Mouse (Mus musculus) heart, embryonic 14.5 days (tissue): ENCODE data around the gene Nt5c3. TPM values are rescaled to one million over a fixed set of nuclear protein-coding genes. Genes with fewer than 3 reads are reported as not detected.
A peak's percentile ranks its signal among the peaks of the same experiment; 100 is the strongest.

ENCODE experiments used
- ATAC-seq: fragments of 200-750 bp; cut with Nextera tagmentation; 2 replicates; pipeline ENCODE4 v1.8.0; 2017; ENCODE audit warnings: low read depth, moderate TSS enrichment; ENCODE audit not compliant: insufficient number of reproducible peaks, insufficient read depth, low FRiP score
- H3K27ac ChIP-seq, 2 experiments: fragments of 200-500 bp in 1 of 2; fragments of 300-500 bp in 1 of 2; sonication (generic) in 1 of 2; replicated peaks in 1 of 2; 2 replicates each; pipeline ENCODE4 v1.5.1; 2012 to 2014; ENCODE audit warnings: low read depth in 2 of 2, low read length in 2 of 2, control low read depth in 1 of 2, mild to moderate bottlenecking in 1 of 2, mixed read lengths in 1 of 2; ENCODE audit not compliant: control insufficient read depth in 1 of 2, insufficient read depth in 1 of 2
- H3K27me3 ChIP-seq: fragments of 300-500 bp; sonication (generic); 2 replicates; pipeline ENCODE4 v1.6.1; 2014; ENCODE audit warnings: mild to moderate bottlenecking, low read length, control low read depth; ENCODE audit not compliant: control insufficient read depth, insufficient read depth
- H3K36me3 ChIP-seq: fragments of 300-500 bp; sonication (generic); 2 replicates; pipeline ENCODE4 v1.6.1; 2014; ENCODE audit warnings: mild to moderate bottlenecking, control low read depth, low read length, mixed read lengths; ENCODE audit not compliant: control insufficient read depth, insufficient read depth
- H3K4me1 ChIP-seq, 2 experiments: fragments of 200-500 bp in 1 of 2; fragments of 300-500 bp in 1 of 2; sonication (generic) in 1 of 2; 2 replicates each; pipeline ENCODE4 v1.6.1; 2012 to 2014; ENCODE audit warnings: low read length in 2 of 2, control low read depth in 1 of 2, mixed read lengths in 1 of 2; ENCODE audit not compliant: control insufficient read depth in 2 of 2, insufficient read depth in 2 of 2
- H3K4me2 ChIP-seq: fragments of 300-500 bp; sonication (generic); 2 replicates; pipeline ENCODE4 v1.6.1; 2014; ENCODE audit warnings: mild to moderate bottlenecking, low read length
- H3K4me3 ChIP-seq, 2 experiments: fragments of 200-500 bp in 1 of 2; fragments of 300-500 bp in 1 of 2; sonication (generic) in 1 of 2; 2 replicates each; pipeline ENCODE4 v1.5.1; 2012 to 2014; ENCODE audit warnings: low read length in 2 of 2, mild to moderate bottlenecking in 2 of 2, control low read depth in 1 of 2, low read depth in 1 of 2, moderate library complexity in 1 of 2; ENCODE audit not compliant: control insufficient read depth in 1 of 2, insufficient read depth in 1 of 2
- H3K9ac ChIP-seq: fragments of 300-500 bp; sonication (generic); 2 replicates; pipeline ENCODE4 v1.6.1; 2014; ENCODE audit warnings: mild to moderate bottlenecking, low read length
- H3K9me3 ChIP-seq: fragments of 300-500 bp; sonication (generic); 2 replicates; pipeline ENCODE4 v1.6.1; 2016; ENCODE audit warnings: low read length, control low read depth; ENCODE audit not compliant: control insufficient read depth
- WGBS: fragments of 180-500 bp; shearing (Covaris S2); extraction: QIAGEN DNeasy Blood & Tissue Kit; methylation state at CpG from one replicate; pipeline ENCODE4 v1.1.7; 2014; 5-methylcytosine and 5-hydroxymethylcytosine counted together
- polyA plus RNA-seq: library from polyadenylated mRNA; unstranded; fragments of >200 nt; fragmentation: Nextera tagmentation; extraction: Ambion mirVana; gene quantifications from 2 replicates; pipeline ENCODE4 v1.2.1, GENCODE M21; 2014

The Nt5c3 gene
- polyA plus RNA-seq, 1 experiment from 2014 or later: 74.8 TPM

DNA sequence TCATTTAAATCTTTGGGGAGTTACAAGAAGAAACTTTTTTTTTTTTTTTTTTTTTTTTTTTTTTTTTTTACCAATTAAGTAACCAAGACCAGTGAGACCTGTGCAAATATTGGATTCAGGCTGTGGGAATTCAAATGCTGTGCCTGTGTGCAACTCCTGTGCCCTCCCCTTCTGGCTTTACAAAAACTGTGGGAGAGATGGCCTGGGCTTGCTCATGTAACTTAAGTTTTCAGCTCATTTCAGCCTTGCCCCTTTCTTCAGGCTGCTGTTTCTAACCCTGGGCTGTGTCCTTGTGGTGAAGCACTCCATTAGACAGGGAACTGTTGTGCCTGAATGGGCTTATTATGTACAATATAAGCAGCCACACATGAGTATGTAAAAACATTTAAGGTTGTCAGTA lies 90.9 kb downstream of the Nt5c3 start:
- ATAC-seq: no peak
- peaks cover 29% of the 10 kb centered on the region for H3K36me3 ChIP-seq
- peaks cover 0 to 3% of the 10 kb centered on the region in 2 experiments; a peak in 2 of 4 replicates for H3K4me1 ChIP-seq
- H3K27me3 ChIP-seq: no peaks in the 10 kb centered on the region
- H3K9me3 ChIP-seq: no peaks in the 10 kb centered on the region
- H3K4me2 ChIP-seq: peak overlapping the region; percentile 85
- peak overlapping the region in 1 of 2 experiments; percentile 77; a peak in 2 of 4 replicates for H3K4me3 ChIP-seq
- peak overlapping the region; percentile 91 for H3K9ac ChIP-seq
- H3K27ac ChIP-seq: no peak overlapping the region

- Histone ChIP-seq H3K27me3 (no peaks in the 10 kb centered on the region), H3K9ac (peak overlapping the region; percentile 91), H3K9me3 (no peaks in the 10 kb centered on the region), H3K4me1 (peaks cover 0 to 3% of the 10 kb centered on the region in 2 experiments; a peak in 2 of 4 replicates), H3K4me3 (peak overlapping the region; percentile 77 to 97), H3K36me3 (peaks cover 24% of the 10 kb centered on the region), H3K27ac (peak overlapping the region; percentile 84 to 88), H3K4me2 (peak overlapping the region; percentile 85)
- ATAC-seq: peak; percentile 14; the same call in 1 of the 2 replicates
- under 1% methylated on average over 15 of the region's 15 CpGs for WGBS
These were observed 91.3 kb downstream of the Nt5c3 start for GRCm38 (mm10) chr6:56832407-56832796.

Other genes starting within 250 kb of the Nt5c3 start
- 79.1 and 80.1 TPM in 2 replicates for gene Lsm5, start 219.2 kb downstream of the Nt5c3 start, polyA plus RNA-seq
- gene Avl9, start 209.0 kb downstream of the Nt5c3 start, polyA plus RNA-seq: 10.9 and 11.2 TPM in 2 replicates
- 35.1 and 36.3 TPM in 2 replicates for gene Kbtbd2, start 126.1 kb downstream of the Nt5c3 start, polyA plus RNA-seq
- gene Fkbp9, start 91.9 kb downstream of the Nt5c3 start, polyA plus RNA-seq: 147 and 148 TPM in 2 replicates
- gene Vmn1r4, start 83 bp upstream of the Nt5c3 start, polyA plus RNA-seq: 0.09 and 0.19 TPM in 2 replicates
- not detected in 2 replicates for gene Vmn1r5, start 46.3 kb upstream of the Nt5c3 start, polyA plus RNA-seq
- gene Vmn1r6, start 73.3 kb upstream of the Nt5c3 start, polyA plus RNA-seq: not detected in 2 replicates
- not detected in 2 replicates for gene Vmn1r7, start 101.4 kb upstream of the Nt5c3 start, polyA plus RNA-seq
- not detected in 2 replicates for gene Vmn1r8, start 108.4 kb upstream of the Nt5c3 start, polyA plus RNA-seq
- gene Vmn1r9, start 142.9 kb upstream of the Nt5c3 start, polyA plus RNA-seq: not detected in 2 replicates
- gene Vmn1r10, start 185.5 kb upstream of the Nt5c3 start, polyA plus RNA-seq: not detected in 2 replicates
- gene Vmn1r11, start 209.5 kb upstream of the Nt5c3 start, polyA plus RNA-seq: not detected in 2 replicates
- gene Vmn1r12, start 233.0 kb upstream of the Nt5c3 start, polyA plus RNA-seq: not detected in 2 replicates